Mouse (Mus musculus): ENCODE measurements around the gene Myh10. TPM values are rescaled to one million over a fixed set of nuclear protein-coding genes. Genes with fewer than 3 reads are reported as not detected.

The Myh10 gene
- polyA plus RNA-seq (2015; fragmentation: Nextera tagmentation; extraction: Ambion mirVana), result 6.8 and 8.0 TPM in 2 replicates

GRCm38 (mm10) chr11:68691321-68692009 is at the start of gene Myh10:
Myh10 (plus strand) TSS chr11:68691559.
- under 1% methylated on average over 50 of the region's 51 CpGs for WGBS (ENCODE audit: insufficient replicate concordance)
- Histone ChIP-seq H3K9ac (replicated peaks) (peak within 1 kb of the TSS; percentile 60), H3K9me3 (ENCODE audit: low read length) (no peaks in the 10 kb centered on the region), H3K4me3 (ENCODE audit: low read depth, low read length) (peak within 1 kb of the TSS; percentile 74), H3K27ac (ENCODE audit: low read depth) (peak within 1 kb of the TSS; percentile 92), H3K4me2 (ENCODE audit: low read depth, low read length) (peak within 1 kb of the TSS; percentile 98), H3K36me3 (replicated peaks; ENCODE audit: insufficient read depth, low read length) (no peaks in the 10 kb centered on the region), H3K4me1 (ENCODE audit: insufficient read depth) (peaks cover 26% of the 10 kb centered on the region), H3K27me3 (ENCODE audit: insufficient read depth, low read length) (no peaks in the 10 kb centered on the region)
- DNase-seq (peak; percentile 95), ATAC-seq (peak; percentile 98)
- no peak for TF ChIP-seq EP300 (IDR thresholded peaks at IDR 0.05; ENCODE audit: low read depth)
- TF ChIP-seq CTCF (IDR thresholded peaks at IDR 0.05; ENCODE audit: low read depth), result no peak

GRCm38 (mm10) chr11:68644781-68645180 is 46.6 kb upstream of the Myh10 start:
- 68% methylated on average over 6 of the region's 6 CpGs for WGBS (ENCODE audit: insufficient replicate concordance)
- Histone ChIP-seq H3K27ac (ENCODE audit: low read depth) (no peak overlapping the region), H3K9ac (replicated peaks) (no peak overlapping the region), H3K9me3 (ENCODE audit: low read length) (no peaks in the 10 kb centered on the region), H3K27me3 (ENCODE audit: insufficient read depth, low read length) (no peaks in the 10 kb centered on the region), H3K4me3 (ENCODE audit: low read depth, low read length) (no peak overlapping the region), H3K36me3 (replicated peaks; ENCODE audit: insufficient read depth, low read length) (no peaks in the 10 kb centered on the region), H3K4me1 (ENCODE audit: insufficient read depth) (no peaks in the 10 kb centered on the region), H3K4me2 (ENCODE audit: low read depth, low read length) (no peak overlapping the region)
- DNase-seq, result no peak
- TF ChIP-seq EP300 (IDR thresholded peaks at IDR 0.05; ENCODE audit: low read depth) (no peak), CTCF (IDR thresholded peaks at IDR 0.05; ENCODE audit: low read depth) (no peak)
- no peak for ATAC-seq

GRCm38 (mm10) chr11:68647808-68648207 is 43.6 kb upstream of the Myh10 start:
- ATAC-seq (no peak), DNase-seq (no peak)
- TF ChIP-seq EP300 (IDR thresholded peaks at IDR 0.05; ENCODE audit: low read depth) (no peak), CTCF (IDR thresholded peaks at IDR 0.05; ENCODE audit: low read depth) (no peak)
- Histone ChIP-seq H3K9me3 (ENCODE audit: low read length) (no peaks in the 10 kb centered on the region), H3K36me3 (replicated peaks; ENCODE audit: insufficient read depth, low read length) (no peaks in the 10 kb centered on the region), H3K9ac (replicated peaks) (no peak overlapping the region), H3K4me1 (ENCODE audit: insufficient read depth) (no peaks in the 10 kb centered on the region), H3K4me2 (ENCODE audit: low read depth, low read length) (no peak overlapping the region), H3K27me3 (ENCODE audit: insufficient read depth, low read length) (no peaks in the 10 kb centered on the region), H3K4me3 (ENCODE audit: low read depth, low read length) (no peak overlapping the region), H3K27ac (ENCODE audit: low read depth) (no peak overlapping the region)
- 68% methylated on average over 4 of the region's 5 CpGs for WGBS (ENCODE audit: insufficient replicate concordance)

- H3K4me1 ChIP-seq (ENCODE audit: insufficient read depth), result no peaks in the 10 kb centered on the region
- no peak overlapping the region for H3K4me2 ChIP-seq (ENCODE audit: low read depth, low read length)
- H3K9ac ChIP-seq (replicated peaks), result no peak overlapping the region
- no peak overlapping the region for H3K4me3 ChIP-seq (ENCODE audit: low read depth, low read length)
- WGBS (ENCODE audit: insufficient replicate concordance), result 65% methylated on average over 16 of the region's 16 CpGs
- H3K36me3 ChIP-seq (replicated peaks; ENCODE audit: insufficient read depth, low read length), result no peaks in the 10 kb centered on the region
- no peaks in the 10 kb centered on the region for H3K9me3 ChIP-seq (ENCODE audit: low read length)
- DNase-seq (no peak), ATAC-seq (no peak)
- no peak overlapping the region for H3K27ac ChIP-seq (ENCODE audit: low read depth)
- H3K27me3 ChIP-seq (ENCODE audit: insufficient read depth, low read length), result no peaks in the 10 kb centered on the region
- TF ChIP-seq CTCF (IDR thresholded peaks at IDR 0.05; ENCODE audit: low read depth) (no peak), EP300 (IDR thresholded peaks at IDR 0.05; ENCODE audit: low read depth) (no peak)
Measured at GRCm38 (mm10) chr11:68648385-68649148, 42.8 kb upstream of the Myh10 start.

- ATAC-seq, result no peak
- DNase-seq, result no peak
- 73% methylated on average over 2 of the region's 2 CpGs for WGBS (ENCODE audit: insufficient replicate concordance)
- Histone ChIP-seq H3K4me2 (ENCODE audit: low read depth, low read length) (no peak overlapping the region), H3K27ac (ENCODE audit: low read depth) (no peak overlapping the region), H3K9me3 (ENCODE audit: low read length) (no peaks in the 10 kb centered on the region), H3K36me3 (replicated peaks; ENCODE audit: insufficient read depth, low read length) (no peaks in the 10 kb centered on the region), H3K27me3 (ENCODE audit: insufficient read depth, low read length) (no peaks in the 10 kb centered on the region), H3K4me3 (ENCODE audit: low read depth, low read length) (no peak overlapping the region), H3K9ac (replicated peaks) (no peak overlapping the region), H3K4me1 (ENCODE audit: insufficient read depth) (0 out of 2 replicates have a peak, but pooled peaks cover under 1% of the 10 kb centered on the region)
- TF ChIP-seq CTCF (IDR thresholded peaks at IDR 0.05; ENCODE audit: low read depth) (no peak), EP300 (IDR thresholded peaks at IDR 0.05; ENCODE audit: low read depth) (no peak)
Measured at GRCm38 (mm10) chr11:68651518-68651917, 39.8 kb upstream of the Myh10 start.

- WGBS (ENCODE audit: insufficient replicate concordance), result 50% methylated on average over 1 of the region's 1 CpGs
- TF ChIP-seq CTCF (IDR thresholded peaks at IDR 0.05; ENCODE audit: low read depth), result no peak
- H3K27ac ChIP-seq (ENCODE audit: low read depth), result no peak overlapping the region
- H3K27me3 ChIP-seq (ENCODE audit: insufficient read depth, low read length), result no peaks in the 10 kb centered on the region
- peaks cover 3% of the 10 kb centered on the region; the same call in 1 of the 2 replicates for H3K4me1 ChIP-seq (ENCODE audit: insufficient read depth)
- ATAC-seq (no peak), DNase-seq (no peak)
- H3K9ac ChIP-seq (replicated peaks), result no peak overlapping the region
- H3K4me2 ChIP-seq (ENCODE audit: low read depth, low read length), result no peak overlapping the region
- no peaks in the 10 kb centered on the region for H3K9me3 ChIP-seq (ENCODE audit: low read length)
- no peaks in the 10 kb centered on the region for H3K36me3 ChIP-seq (replicated peaks; ENCODE audit: insufficient read depth, low read length)
- H3K4me3 ChIP-seq (ENCODE audit: low read depth, low read length), result no peak overlapping the region
Measured at GRCm38 (mm10) chr11:68655524-68655923, 35.8 kb upstream of the Myh10 start.
